Mouse (Mus musculus): ENCODE results near the gene Vax1.

The Vax1 gene

DNA sequence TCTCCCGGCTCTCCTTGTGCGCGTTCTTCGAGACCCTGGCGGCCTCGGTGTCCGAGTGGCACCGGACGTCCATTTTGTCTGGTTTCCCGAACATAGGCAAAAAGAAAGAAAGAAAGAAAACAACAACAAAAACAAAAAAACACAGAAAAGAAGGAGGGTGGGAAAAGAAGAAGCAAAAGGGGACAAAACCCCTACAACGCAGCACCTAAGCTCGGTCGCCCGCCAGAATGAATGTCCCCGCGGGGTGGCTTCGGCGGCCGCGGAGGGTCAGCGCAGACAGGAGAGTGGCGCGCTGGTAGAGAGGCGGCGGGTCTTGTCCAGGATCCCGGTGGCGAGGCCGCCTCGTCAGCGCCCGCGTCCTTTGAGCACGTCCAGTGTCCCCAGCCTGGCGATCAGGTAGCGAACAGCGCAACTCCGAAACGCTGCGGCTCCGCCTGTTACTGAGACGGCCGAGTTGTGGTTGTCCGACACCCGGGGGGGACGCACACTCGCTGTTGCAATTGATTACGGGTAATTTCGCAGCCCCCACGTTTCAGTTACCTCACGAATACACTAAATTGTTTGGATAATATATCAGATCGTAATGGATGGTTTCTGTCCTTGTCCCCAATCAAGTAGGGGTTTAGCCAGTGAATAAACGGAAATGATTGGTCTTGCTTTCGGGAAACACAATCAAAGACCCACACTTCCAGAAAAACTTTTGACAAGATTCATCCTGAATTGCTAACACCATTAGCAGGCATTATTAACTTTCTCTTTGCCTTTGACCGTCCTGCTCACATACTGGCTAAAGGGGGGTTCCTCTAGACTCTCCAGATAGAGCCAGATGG lies at the start of gene Vax1:
Gene Vax1 (minus strand): TSS at position 121 of the 830 bp plus-strand sequence.
- no peak for ATAC-seq (ENCODE audit: low TSS enrichment)

DNA sequence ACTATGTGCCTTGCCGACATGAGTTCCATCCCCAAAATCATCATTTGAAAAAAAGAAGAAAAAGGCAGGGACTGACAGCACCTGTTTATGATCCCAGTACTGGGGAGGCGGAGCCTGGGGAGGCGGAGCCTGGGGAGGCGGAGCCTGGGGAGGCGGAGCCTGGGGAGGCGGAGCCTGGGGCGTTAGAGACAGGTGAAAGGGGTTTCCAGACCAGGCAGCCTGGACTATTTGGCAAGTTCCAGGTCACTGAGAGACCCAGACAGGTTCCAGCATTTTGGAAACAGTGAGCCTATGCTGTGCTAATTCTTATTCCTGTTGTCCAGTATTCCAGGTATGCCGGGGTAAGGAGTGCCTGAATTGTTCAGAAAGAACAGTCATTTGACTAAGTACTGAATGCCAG lies 49.1 kb upstream of the Vax1 start, which contains the start of gene Kcnk18:
Gene Kcnk18 (plus strand): TSS at position 224 of the 400 bp plus-strand sequence.
- ATAC-seq (ENCODE audit: low TSS enrichment): no peak

DNA sequence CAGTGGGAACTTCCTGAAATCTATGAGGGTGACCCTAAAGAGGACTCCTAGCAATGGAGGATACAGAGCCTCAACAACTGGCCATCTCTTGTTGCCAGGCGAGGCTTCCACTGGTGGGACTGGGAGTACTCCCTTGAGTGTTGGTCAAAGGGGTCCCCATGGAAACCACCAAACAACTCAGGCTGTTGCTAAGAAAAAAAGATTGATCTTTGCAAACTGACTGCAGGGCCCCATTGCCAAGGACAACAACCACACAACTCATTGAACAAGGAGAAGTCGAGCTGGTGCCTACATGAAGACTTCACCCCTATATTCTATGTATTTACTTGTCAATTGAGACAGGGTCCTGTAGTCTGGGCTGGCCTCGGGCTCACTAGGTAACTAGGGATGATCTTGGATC lies 47.0 kb upstream of the Vax1 start:
- ATAC-seq (ENCODE audit: low TSS enrichment): no peak

DNA sequence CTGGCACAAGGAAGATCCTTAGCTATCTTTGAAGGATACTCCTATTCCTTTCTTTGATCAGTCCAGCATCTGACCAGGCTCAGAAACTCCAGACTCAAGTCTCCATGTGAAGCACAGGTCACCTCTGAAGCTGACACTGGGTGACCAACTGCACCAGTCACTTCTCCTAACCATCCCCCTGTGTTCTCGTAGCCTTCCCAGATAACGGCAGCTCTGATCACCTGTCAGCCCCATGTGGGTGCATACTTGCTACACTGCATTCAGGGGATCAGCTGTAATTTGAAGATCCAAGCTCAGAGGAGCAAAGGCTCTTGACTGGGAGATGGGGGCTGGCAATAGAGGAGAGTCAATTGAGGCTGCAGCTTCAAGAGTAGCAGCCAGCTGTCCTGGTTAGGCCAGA lies 39.1 kb upstream of the Vax1 start:
- ATAC-seq (ENCODE audit: low TSS enrichment): no peak

DNA sequence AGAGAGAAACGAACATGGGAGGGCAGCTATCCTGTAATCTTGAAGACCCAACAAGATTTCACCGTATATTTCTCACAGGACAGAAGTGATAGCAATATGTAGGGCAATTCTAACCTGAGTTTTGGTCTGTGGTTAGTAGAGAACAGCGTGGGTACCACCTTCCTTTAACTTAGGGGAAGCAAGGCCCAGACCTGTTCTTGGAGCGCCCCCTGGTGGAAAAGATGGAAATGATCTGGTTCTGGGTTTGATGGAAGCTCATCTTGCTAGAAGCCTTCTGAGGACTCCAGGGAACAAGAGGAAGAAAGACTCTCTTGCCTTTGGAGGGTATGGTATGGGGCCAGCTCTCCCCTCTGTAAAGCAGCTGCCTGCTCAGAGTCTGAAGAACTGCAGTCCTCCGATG lies 38.6 kb upstream of the Vax1 start:
- peak; percentile 86 for ATAC-seq (ENCODE audit: low TSS enrichment)

- ATAC-seq (ENCODE audit: low TSS enrichment): no peak
These were observed 28.3 kb upstream of the Vax1 start for GRCm38 (mm10) chr19:59198161-59198560.

- peak; percentile 87 for ATAC-seq (ENCODE audit: low TSS enrichment)
These were observed 26.3 kb upstream of the Vax1 start for GRCm38 (mm10) chr19:59196111-59196666.

DNA sequence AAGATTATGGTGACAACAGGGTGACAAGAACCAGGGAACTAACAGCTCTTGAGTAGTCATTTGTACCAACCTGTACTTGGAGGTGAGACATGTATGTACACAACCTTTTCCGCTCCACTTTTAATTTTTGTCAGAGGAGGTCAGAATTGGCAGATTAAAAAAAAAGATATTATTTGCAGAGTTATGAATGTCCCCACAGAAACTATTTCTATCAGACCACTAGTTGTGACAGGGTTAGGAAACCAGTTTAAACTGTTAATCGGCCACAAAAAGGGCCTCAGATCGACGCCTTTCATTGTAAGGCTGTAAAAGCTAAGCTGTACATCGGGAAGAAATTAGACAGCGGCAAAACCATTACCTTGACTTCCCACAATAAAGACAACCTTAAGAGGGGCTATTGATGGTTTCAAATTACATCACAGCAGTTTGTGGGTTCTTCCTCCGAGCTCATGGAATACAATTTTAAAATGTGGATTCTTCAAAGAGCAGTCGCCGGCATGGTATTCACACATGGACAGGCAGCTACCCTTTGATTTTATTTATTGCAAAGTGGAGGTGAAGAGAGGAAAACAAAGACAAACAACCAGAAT lies 25.4 kb upstream of the Vax1 start:
- ATAC-seq (ENCODE audit: low TSS enrichment): no peak

DNA sequence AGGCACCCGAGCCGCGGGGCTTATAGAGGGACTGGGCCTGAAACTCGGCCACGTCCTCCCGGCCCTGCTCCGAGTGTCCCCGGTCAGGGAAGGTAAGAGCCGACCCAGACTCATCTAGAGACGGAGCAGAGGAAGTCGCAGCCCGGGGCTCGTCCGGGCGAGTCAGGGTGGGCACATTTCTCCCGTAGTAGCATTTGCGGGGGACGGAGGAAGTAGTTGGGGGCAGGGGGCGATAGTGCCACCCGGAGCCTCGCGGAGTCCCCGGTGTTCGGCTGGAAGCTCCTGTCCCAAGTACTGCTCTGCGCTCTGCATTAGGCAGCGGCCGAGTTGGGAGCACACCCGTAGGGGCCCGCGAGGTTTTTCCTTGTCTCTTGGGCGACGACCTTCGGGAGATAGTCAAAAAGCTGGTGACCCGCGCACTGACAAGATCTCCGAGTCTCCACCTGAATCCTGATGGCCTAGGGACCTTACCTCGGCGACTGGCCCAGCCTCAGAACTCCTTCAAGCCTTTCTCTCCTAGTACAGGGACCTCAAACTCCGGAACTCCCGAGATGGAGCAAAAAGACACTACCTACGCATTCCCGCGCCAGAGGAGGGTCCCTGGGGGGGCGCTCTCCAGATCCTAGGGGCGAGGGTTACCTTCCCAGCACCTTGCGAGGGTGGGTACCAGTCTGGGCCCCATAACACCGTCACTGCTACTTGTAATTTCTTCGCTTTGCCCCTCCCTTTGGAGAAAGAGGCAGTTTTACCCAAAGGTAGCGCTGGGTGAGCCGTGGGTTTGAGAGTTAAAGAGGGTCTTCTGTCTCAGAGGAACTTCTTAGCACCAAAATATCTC lies 24.3 kb upstream of the Vax1 start:
- no peak for ATAC-seq (ENCODE audit: low TSS enrichment)

DNA sequence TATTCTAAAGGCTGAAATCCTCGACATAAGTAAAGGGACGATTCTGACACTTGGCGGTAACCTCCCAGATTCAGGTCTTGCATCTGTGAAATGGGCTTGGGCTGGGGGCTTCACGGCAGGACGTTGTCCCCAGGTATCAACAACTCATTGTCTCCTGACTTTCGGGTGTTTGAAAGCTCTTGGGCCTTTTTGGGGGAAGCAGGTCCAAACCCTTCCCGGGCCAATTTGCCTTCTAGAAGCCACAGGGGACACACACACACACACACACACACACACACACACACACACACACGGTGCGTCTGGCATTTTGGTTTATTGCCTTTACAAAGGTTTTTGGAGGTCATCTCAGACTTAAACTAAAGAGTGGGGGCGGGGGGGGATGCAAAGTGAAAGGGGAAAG lies 23.6 kb upstream of the Vax1 start:
- no peak for ATAC-seq (ENCODE audit: low TSS enrichment)

DNA sequence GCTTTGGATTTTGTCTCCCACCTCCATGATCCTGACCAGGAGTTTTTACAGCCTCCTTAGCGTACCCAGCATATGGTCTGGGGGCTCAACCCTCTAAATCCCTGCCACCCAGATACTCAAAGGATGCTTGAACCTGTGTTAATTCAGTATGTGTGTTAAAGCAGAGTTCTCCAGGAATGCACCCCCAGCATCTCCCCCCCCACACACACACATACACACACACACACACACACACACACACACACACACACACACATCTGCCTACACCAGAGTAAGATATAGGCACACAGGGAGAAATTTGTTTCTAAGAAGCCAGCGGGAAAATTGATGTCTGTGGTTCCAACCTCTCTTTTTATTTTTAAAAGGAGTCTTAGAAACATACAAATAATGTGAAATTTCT lies 22.6 kb upstream of the Vax1 start:
- ATAC-seq (ENCODE audit: low TSS enrichment): no peak

- ATAC-seq (ENCODE audit: low TSS enrichment): no peak
These were observed 21.3 kb upstream of the Vax1 start for GRCm38 (mm10) chr19:59191123-59191505.

- ATAC-seq (ENCODE audit: low TSS enrichment): no peak
These were observed 20.7 kb upstream of the Vax1 start for GRCm38 (mm10) chr19:59190431-59191122.

GRCm38 (mm10) chr19:59188981-59189380 lies 19.1 kb upstream of the Vax1 start:
- ATAC-seq (ENCODE audit: low TSS enrichment): no peak

GRCm38 (mm10) chr19:59184000-59184399 lies 14.1 kb upstream of the Vax1 start:
- no peak for ATAC-seq (ENCODE audit: low TSS enrichment)

DNA sequence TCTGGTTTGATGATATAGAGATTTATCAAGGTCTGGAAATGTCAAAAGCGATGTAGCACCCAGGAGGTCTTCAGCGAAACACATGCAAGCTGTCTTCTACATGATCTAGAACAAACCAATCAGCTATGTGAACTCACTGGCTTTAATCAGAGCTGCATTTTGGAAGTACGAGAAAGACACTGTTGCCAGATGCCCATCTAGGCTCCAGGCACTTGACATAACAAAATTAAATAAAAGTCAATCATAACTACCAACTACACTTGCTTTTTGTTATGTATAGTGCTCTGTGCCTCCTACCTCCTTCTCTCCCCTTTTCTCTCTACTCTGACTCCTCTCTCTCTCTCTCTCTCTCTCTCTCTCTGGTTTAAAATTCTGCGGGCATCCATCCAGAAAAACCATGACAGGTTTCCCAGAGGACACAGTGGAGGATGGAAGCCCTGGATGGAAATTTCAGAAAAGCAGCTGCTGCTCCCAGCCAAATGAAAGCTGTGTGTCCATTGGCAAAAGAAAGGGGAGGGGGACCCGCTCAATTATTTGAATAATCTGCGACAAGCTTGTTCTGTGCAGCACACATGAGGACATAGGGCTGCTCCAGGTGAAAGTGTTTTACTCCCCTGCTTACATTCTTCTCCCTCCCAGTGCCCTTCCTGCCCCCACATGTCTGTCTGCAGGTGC lies 3.6 kb upstream of the Vax1 start:
- no peak for ATAC-seq (ENCODE audit: low TSS enrichment)

- ATAC-seq (ENCODE audit: low TSS enrichment): no peak
These were observed 2.9 kb upstream of the Vax1 start for GRCm38 (mm10) chr19:59172781-59173180.

DNA sequence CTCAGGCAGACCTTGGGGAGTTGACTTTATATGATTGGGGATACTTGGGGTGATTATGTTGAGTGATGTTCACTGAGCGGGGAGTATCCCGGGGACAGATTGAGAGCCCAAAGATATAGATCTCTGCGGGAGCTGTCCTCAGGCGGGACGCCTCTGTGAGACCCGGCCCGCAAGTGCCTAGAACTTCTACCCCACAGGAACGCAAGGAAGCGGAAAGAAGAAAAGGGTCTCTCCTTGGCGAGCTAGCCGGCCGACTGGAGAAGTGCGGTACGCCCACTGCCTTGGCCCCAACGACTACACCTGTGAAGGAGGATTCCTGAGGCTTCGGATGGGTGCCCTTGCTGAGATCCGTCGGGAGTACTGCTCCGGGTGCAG lies 2.0 kb upstream of the Vax1 start:
- no peak for ATAC-seq (ENCODE audit: low TSS enrichment)

GRCm38 (mm10) chr19:59171151-59171870 lies 1.5 kb upstream of the Vax1 start:
- ATAC-seq (ENCODE audit: low TSS enrichment): no peak

DNA sequence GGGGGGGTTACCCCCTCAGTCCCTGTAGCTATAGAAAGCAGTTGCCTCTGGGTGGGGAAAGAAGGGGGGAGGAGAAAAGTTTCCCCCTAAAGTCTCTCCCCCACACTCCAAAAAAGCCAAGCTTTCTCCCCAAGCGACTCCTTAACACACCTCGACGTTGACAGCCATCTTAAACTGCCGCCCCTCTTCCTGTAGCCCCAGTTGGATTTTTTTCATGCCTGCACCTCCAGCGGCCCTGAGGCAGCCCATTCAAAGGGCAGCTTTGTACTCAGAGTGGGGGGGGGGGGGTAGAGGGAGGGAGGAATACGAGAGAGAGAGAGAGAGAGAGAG lies 875 bp upstream of the Vax1 start:
- ATAC-seq (ENCODE audit: low TSS enrichment): no peak
